In genomic region chr5:63765886-63766285, GRCm38 (mm10) we compare ENCODE assay signal across 21 mouse cellular contexts. TPM values are rescaled to one million over a fixed set of nuclear protein-coding genes. Genes with fewer than 3 reads are reported as not detected.
A peak's percentile ranks its signal among the peaks of the same experiment; 100 is the strongest.
DNase-seq lines count a peak whose midpoint lies in the region; ATAC-seq and TF ChIP-seq lines count a peak whose summit lies in the region.
"Had no signal": no experiment of that assay in that cellular context is flagged by ENCODE, and none has a peak within 500 bp of the region (broad histone marks: within the 10 kb centered on the region; RNA-seq: fewer than 3 reads in every experiment).

No protein-coding gene starts in this region.

- 0 out of 2 replicates have a peak, but pooled peaks have one; percentile 15 for ATAC-seq in kidney, embryonic 15.5 days (replicated peaks; ENCODE audit: low FRiP score)
- peak; percentile 46; the same call in 1 of the 2 replicates for ATAC-seq in midbrain, embryonic 15.5 days (replicated peaks)
- no peak; the same call in 1 of the 2 replicates for ATAC-seq in midbrain, embryonic 16.5 days
- ATAC-seq in midbrain, postnatal 0 days (ENCODE audit: low FRiP score) = 0 out of 2 replicates have a peak, but pooled peaks have one; percentile 34
- no peak for ATAC-seq in activated CD4-positive, CD25-positive, alpha-beta regulatory T cell, adult 4 months
- ATAC-seq: intestine, postnatal 0 days had no signal

- H3K9ac ChIP-seq in kidney, embryonic 15.5 days = no peak overlapping the region
- H3K9ac ChIP-seq in midbrain, embryonic 15.5 days = no peak overlapping the region
- no peak overlapping the region for H3K9ac ChIP-seq in midbrain, embryonic 16.5 days (ENCODE audit: low read depth, low read length)
- no peak overlapping the region for H3K9ac ChIP-seq in midbrain, postnatal 0 days (replicated peaks; ENCODE audit: low read length, poor library complexity, severe bottlenecking)
- H3K9ac ChIP-seq: embryonic facial prominence, embryonic 15.5 days; hindbrain, embryonic 13.5 days; liver, embryonic 14.5 days had no signal

- peak; percentile 67 to 73 for DNase-seq in cerebellum, postnatal 14 days
- DNase-seq in cerebellum, adult 11 months = no peak
- no peak for DNase-seq in kidney, adult 11 months
- no peak for DNase-seq in midbrain, postnatal 0 days (ENCODE audit: low spot score)
- DNase-seq: adrenal gland, adult 8-10 months; cerebellum, adult 2 months; embryo, embryonic 11 days; gastrocnemius, postnatal 10 days; heart, adult 18-20 months; kidney, postnatal 10 days; lung, postnatal 14 days had no signal

- H3K27me3 ChIP-seq in kidney, embryonic 15.5 days = no peaks in the 10 kb centered on the region
- no peaks in the 10 kb centered on the region for H3K27me3 ChIP-seq in midbrain, embryonic 15.5 days (replicated peaks)
- no peaks in the 10 kb centered on the region for H3K27me3 ChIP-seq in midbrain, embryonic 16.5 days (ENCODE audit: control insufficient read depth, insufficient read depth, low read depth, low read length)
- H3K27me3 ChIP-seq in midbrain, postnatal 0 days (ENCODE audit: insufficient read depth, low read length) = no peaks in the 10 kb centered on the region
- H3K27me3 ChIP-seq: CH12.LX; embryonic facial prominence, embryonic 15.5 days; hindbrain, embryonic 13.5 days had no signal

- no peak overlapping the region for H3K27ac ChIP-seq in kidney, embryonic 15.5 days
- no peak overlapping the region for H3K27ac ChIP-seq in midbrain, embryonic 15.5 days
- H3K27ac ChIP-seq in midbrain, embryonic 16.5 days (ENCODE audit: low read length) = no peak overlapping the region
- H3K27ac ChIP-seq in midbrain, postnatal 0 days (ENCODE audit: low read depth, low read length) = no peak overlapping the region
- H3K27ac ChIP-seq: embryonic facial prominence, embryonic 15.5 days; hindbrain, embryonic 13.5 days; liver, embryonic 14.5 days; stomach, postnatal 0 days had no signal

- H3K9me3 ChIP-seq in kidney, embryonic 15.5 days (replicated peaks) = no peaks in the 10 kb centered on the region
- H3K9me3 ChIP-seq in midbrain, embryonic 15.5 days = no peaks in the 10 kb centered on the region
- H3K9me3 ChIP-seq in midbrain, embryonic 16.5 days (replicated peaks; ENCODE audit: control insufficient read depth, low read length, poor library complexity, severe bottlenecking) = no peaks in the 10 kb centered on the region
- H3K9me3 ChIP-seq in midbrain, postnatal 0 days (ENCODE audit: low read length) = no peaks in the 10 kb centered on the region
- H3K9me3 ChIP-seq: embryonic facial prominence, embryonic 15.5 days; hindbrain, embryonic 13.5 days had no signal

- H3K4me2 ChIP-seq in kidney, embryonic 15.5 days = no peak overlapping the region
- no peak overlapping the region for H3K4me2 ChIP-seq in midbrain, embryonic 15.5 days
- H3K4me2 ChIP-seq in midbrain, embryonic 16.5 days (ENCODE audit: low read length) = no peak overlapping the region
- H3K4me2 ChIP-seq in midbrain, postnatal 0 days (ENCODE audit: low read depth, low read length, poor library complexity, severe bottlenecking) = no peak overlapping the region
- H3K4me2 ChIP-seq: embryonic facial prominence, embryonic 15.5 days; hindbrain, embryonic 13.5 days had no signal

- no peak overlapping the region for H3K4me3 ChIP-seq in kidney, embryonic 15.5 days (replicated peaks)
- H3K4me3 ChIP-seq in midbrain, embryonic 15.5 days = no peak overlapping the region
- no peak overlapping the region for H3K4me3 ChIP-seq in midbrain, embryonic 16.5 days (ENCODE audit: low read depth, low read length)
- no peak overlapping the region for H3K4me3 ChIP-seq in midbrain, postnatal 0 days (ENCODE audit: low read depth, low read length)
- H3K4me3 ChIP-seq: embryonic facial prominence, embryonic 15.5 days; hindbrain, embryonic 13.5 days had no signal

- WGBS in kidney, embryonic 15.5 days = 95% methylated on average over 4 of the region's 4 CpGs
- 84% methylated on average over 4 of the region's 4 CpGs for WGBS in midbrain, embryonic 15.5 days
- 83% methylated on average over 4 of the region's 4 CpGs for WGBS in midbrain, embryonic 16.5 days
- 82% methylated on average over 4 of the region's 4 CpGs for WGBS in midbrain, postnatal 0 days

- no peaks in the 10 kb centered on the region for H3K4me1 ChIP-seq in kidney, embryonic 15.5 days
- no peaks in the 10 kb centered on the region for H3K4me1 ChIP-seq in midbrain, embryonic 15.5 days
- H3K4me1 ChIP-seq in midbrain, embryonic 16.5 days (ENCODE audit: control insufficient read depth, insufficient read depth, low read length) = no peaks in the 10 kb centered on the region
- no peaks in the 10 kb centered on the region for H3K4me1 ChIP-seq in midbrain, postnatal 0 days (ENCODE audit: insufficient read depth, low read length)

- no peak for TF ChIP-seq CTCF in midbrain, postnatal 0 days (IDR thresholded peaks at IDR 0.05)

- no peaks in the 10 kb centered on the region for H3K36me3 ChIP-seq in kidney, embryonic 15.5 days
- H3K36me3 ChIP-seq in midbrain, embryonic 15.5 days (replicated peaks) = no peaks in the 10 kb centered on the region
- no peaks in the 10 kb centered on the region for H3K36me3 ChIP-seq in midbrain, embryonic 16.5 days (ENCODE audit: control insufficient read depth, insufficient read depth, low read length)
- H3K36me3 ChIP-seq in midbrain, postnatal 0 days (ENCODE audit: insufficient read depth, low read length) = no peaks in the 10 kb centered on the region
- H3K36me3 ChIP-seq: embryonic facial prominence, embryonic 15.5 days; hindbrain, embryonic 13.5 days had no signal

RNA-seq across cellular contexts. Expression of gene 0610040J01Rik, which starts 46.3 kb away (rescaled TPM):
- 48.8 and 51.9 TPM in 2 replicates for polyA plus RNA-seq in kidney, embryonic 15.5 days (2015; fragmentation: Nextera tagmentation; extraction: Ambion mirVana)
- 2.7 and 2.9 TPM in 2 replicates for polyA plus RNA-seq in midbrain, embryonic 15.5 days (2015; fragmentation: Nextera tagmentation; extraction: Ambion mirVana)
- polyA plus RNA-seq in midbrain, embryonic 16.5 days (2015; fragmentation: Nextera tagmentation; extraction: Ambion mirVana) = 3.2 and 3.6 TPM in 2 replicates
- total RNA-seq in midbrain, postnatal 0 days (2014; rRNA removed) = 0.93 and 1.3 TPM in 2 replicates
- 2.9 and 3.2 TPM in 2 replicates for polyA plus RNA-seq in midbrain, postnatal 0 days (2015; fragmentation: Nextera tagmentation; extraction: Ambion mirVana)
- not detected for polyA plus RNA-seq in activated CD4-positive, CD25-positive, alpha-beta regulatory T cell, adult 4 months (2017; shearing (Covaris generic))
- total RNA-seq: CH12.LX had no signal

Comparison
In these comparisons a context has a peak if more than half of its experiments do, and no peak if none do; other contexts are left out.
1. DNase-seq: peak in cerebellum, postnatal 14 days (2 of 2); none in cerebellum, adult 11 months (single experiment), kidney, adult 11 months (single experiment) and midbrain, postnatal 0 days (single experiment).
2. ATAC-seq: peak in kidney, embryonic 15.5 days (single experiment), midbrain, embryonic 15.5 days (single experiment) and midbrain, postnatal 0 days (single experiment); none in midbrain, embryonic 16.5 days (single experiment) and activated CD4-positive, CD25-positive, alpha-beta regulatory T cell, adult 4 months (single experiment).
3. RNA of gene 0610040J01Rik, which starts 46.3 kb away (polyA plus RNA-seq): 48.8 to 51.9 TPM in kidney, embryonic 15.5 days; 2.9 to 3.2 TPM in midbrain, postnatal 0 days, 3.2 to 3.6 TPM in midbrain, embryonic 16.5 days, 2.7 to 2.9 TPM in midbrain, embryonic 15.5 days and not detected in activated CD4-positive, CD25-positive, alpha-beta regulatory T cell, adult 4 months; every median in the first group is over 10 times any median in the second.